Mouse (Mus musculus) stomach, embryonic 15.5 days (tissue): ENCODE measurements around the gene Atl2. TPM values are rescaled to one million over a fixed set of nuclear protein-coding genes. Genes with fewer than 3 reads are reported as not detected.
A peak's percentile ranks its signal among the peaks of the same experiment; 100 is the strongest.

Source experiments
- ATAC-seq: fragments of 200-750 bp; cut with Nextera tagmentation; 2 replicates; pipeline ENCODE4 v1.8.0; 2017; ENCODE audit warnings: low read depth, moderate number of reproducible peaks, moderate TSS enrichment; ENCODE audit not compliant: insufficient read depth, low FRiP score
- H3K27ac ChIP-seq: fragments of 300-500 bp; sonication (generic); 2 replicates; pipeline ENCODE4 v1.5.1; 2015; ENCODE audit warnings: mild to moderate bottlenecking, inconsistent platforms
- H3K27me3 ChIP-seq: fragments of 300-500 bp; sonication (generic); replicated peaks from 2 replicates; pipeline ENCODE4 v1.6.1; 2015; ENCODE audit warnings: inconsistent platforms
- H3K36me3 ChIP-seq: fragments of 300-500 bp; sonication (generic); 2 replicates; pipeline ENCODE4 v1.6.1; 2015; ENCODE audit warnings: inconsistent platforms
- H3K4me1 ChIP-seq: fragments of 300-500 bp; sonication (generic); 2 replicates; pipeline ENCODE4 v1.6.1; 2015; ENCODE audit warnings: inconsistent platforms
- H3K4me2 ChIP-seq: fragments of 300-500 bp; sonication (generic); 2 replicates; pipeline ENCODE4 v1.6.1; 2015; ENCODE audit warnings: mild to moderate bottlenecking, inconsistent platforms
- H3K4me3 ChIP-seq: fragments of 300-500 bp; sonication (generic); replicated peaks from 2 replicates; pipeline ENCODE4 v1.5.1; 2015; ENCODE audit warnings: inconsistent platforms
- H3K9ac ChIP-seq: fragments of 300-500 bp; sonication (generic); 2 replicates; pipeline ENCODE4 v1.6.1; 2015; ENCODE audit warnings: inconsistent platforms
- H3K9me3 ChIP-seq: fragments of 300-500 bp; sonication (generic); 2 replicates; pipeline ENCODE4 v1.6.1; 2016; ENCODE audit warnings: inconsistent platforms
- WGBS: fragments of 180-500 bp; shearing (Covaris S2); methylation state at CpG from one replicate; pipeline ENCODE4 v1.1.7; 2015; 5-methylcytosine and 5-hydroxymethylcytosine counted together
- polyA plus RNA-seq: library from polyadenylated mRNA; unstranded; fragments of >200 nt; fragmentation: Nextera tagmentation; extraction: Ambion mirVana; gene quantifications from 2 replicates; pipeline ENCODE4 v1.2.1, GENCODE M21; 2015

Gene Atl2
- polyA plus RNA-seq, 1 experiment from 2014 or later = 41.1 TPM

DNA sequence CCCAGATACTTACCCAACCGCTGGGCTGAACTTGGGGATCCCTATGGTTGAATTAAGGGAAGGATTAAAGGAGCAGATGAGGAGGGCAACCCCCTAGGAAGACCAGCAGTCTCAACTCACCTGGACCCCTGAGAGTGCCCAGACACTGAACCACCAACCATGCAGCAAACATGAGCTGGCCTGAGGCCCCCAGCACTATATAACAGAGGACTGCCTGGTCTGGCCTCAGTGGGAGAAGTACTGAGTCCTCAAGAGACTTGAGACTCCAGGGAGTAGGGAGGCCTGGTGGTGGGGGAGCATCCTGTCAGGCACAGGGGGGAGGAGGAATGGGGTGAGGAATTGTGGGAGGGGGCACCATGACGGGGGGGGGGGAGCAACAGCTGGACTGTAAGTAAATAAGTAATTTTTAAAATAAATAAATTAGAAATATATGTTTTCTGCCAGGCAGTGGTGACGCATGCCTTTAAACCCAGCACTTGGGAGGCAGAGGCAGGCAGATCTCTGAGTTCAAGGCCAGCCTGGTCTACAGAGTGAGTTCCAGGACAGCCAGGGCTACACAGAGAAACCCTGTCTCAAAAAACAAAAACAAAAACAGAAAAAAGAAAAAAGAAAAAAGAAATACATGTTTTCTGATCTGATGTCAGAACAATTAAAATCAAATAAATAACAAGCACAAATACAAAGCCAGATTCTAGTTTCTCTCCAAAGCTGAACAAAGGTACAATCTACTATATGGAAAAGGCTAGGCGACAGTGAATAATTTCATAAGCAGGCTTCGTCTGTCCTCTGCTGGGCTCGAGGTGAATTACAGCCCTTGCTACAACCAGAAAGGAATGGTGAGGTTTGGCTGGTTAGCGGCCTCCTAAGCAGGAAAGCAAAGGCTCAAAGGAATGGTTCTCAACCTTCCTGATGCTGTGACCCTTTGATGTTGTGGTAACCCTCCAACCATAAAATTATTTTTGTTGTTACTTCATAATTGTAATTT lies 55.4 kb downstream of the Atl2 start:
- 0 out of 2 replicates have a peak, but pooled peaks have one; percentile 59 for ATAC-seq
- no peak overlapping the region for H3K4me3 ChIP-seq
- 44% methylated on average over 7 of the region's 7 CpGs for WGBS
- H3K9ac ChIP-seq = no peak overlapping the region
- H3K9me3 ChIP-seq = no peaks in the 10 kb centered on the region
- no peaks in the 10 kb centered on the region for H3K36me3 ChIP-seq
- H3K4me1 ChIP-seq = no peaks in the 10 kb centered on the region
- no peak overlapping the region for H3K4me2 ChIP-seq
- no peak overlapping the region for H3K27ac ChIP-seq
- H3K27me3 ChIP-seq = no peaks in the 10 kb centered on the region

DNA sequence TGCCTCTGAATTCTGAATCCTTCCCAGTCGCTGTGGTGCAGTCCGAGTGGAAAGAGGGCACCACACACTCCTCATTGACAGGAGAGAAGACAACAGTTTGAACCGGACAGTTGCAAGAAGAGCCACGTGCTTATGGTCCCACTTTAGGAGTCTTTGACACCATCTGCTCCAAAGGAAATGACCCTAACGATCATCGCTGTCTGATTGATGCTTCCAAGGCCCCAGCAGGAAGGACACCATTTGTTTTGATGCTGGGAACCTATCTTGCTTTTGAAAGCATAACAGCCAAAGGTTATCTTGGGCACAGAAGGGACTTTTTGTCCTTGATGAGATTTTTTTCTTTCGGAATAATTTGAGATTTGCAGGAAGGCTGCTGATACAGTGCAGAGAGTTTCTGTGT lies 58.9 kb downstream of the Atl2 start:
- ATAC-seq = no peak
- no peak overlapping the region for H3K27ac ChIP-seq
- no peak overlapping the region for H3K9ac ChIP-seq
- no peaks in the 10 kb centered on the region for H3K27me3 ChIP-seq
- no peaks in the 10 kb centered on the region for H3K9me3 ChIP-seq
- 65% methylated on average over 7 of the region's 7 CpGs for WGBS
- H3K36me3 ChIP-seq = no peaks in the 10 kb centered on the region
- no peak overlapping the region for H3K4me3 ChIP-seq
- no peaks in the 10 kb centered on the region for H3K4me1 ChIP-seq
- H3K4me2 ChIP-seq = no peak overlapping the region

DNA sequence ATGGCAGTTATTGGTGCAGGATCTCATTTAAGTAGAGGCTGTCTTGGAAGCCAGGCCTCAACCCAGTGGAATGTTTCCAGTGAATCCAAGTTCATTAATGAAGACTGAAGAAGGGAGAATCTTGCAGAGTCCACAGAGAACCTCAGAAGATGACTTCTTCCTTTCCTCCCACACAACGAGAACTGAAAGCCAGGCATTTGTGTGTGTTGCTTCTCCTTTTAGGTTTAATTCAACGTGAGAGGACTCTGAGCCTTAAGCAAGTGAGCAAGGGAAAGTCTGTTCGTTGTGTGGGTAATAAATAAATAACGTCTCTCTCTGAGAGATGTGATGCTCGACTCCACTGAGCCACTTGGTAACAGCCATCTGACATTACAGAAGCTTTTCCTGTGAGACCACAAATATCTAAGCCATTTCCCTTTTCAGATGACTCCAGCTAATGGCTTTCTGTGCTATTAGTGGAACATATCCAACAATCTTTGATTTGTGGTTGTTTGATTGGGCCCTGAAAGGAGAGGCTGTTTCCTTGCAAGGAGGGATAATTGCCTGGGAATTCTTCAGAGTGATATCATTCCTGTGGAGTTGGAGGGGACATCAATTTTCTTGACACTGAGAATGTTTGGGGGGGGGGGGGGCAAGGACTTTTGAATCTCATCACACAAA lies 60.1 kb downstream of the Atl2 start:
- ATAC-seq = no peak
- WGBS = 20% methylated on average over 5 of the region's 5 CpGs

DNA sequence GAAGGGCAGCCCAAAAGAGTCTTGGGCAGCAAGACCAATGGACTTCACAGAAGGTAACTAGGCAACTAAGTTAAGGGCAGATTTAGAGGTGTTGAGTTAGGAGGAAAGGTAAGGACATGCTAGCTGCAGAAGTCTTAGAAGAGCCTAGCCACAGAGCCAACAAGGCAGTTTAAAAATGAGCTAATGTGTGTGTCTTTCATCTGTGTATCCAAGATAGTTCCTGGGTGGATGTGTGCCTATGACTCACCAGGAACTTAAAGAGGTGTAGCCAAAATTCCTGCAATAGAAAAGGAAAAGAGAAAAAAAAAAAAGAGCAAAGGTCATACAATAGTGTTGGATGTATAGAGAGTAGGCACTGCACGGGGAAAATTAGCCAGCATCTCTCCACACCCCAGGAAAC lies 63.6 kb downstream of the Atl2 start:
- H3K9ac ChIP-seq = no peak overlapping the region
- H3K9me3 ChIP-seq = no peaks in the 10 kb centered on the region
- H3K27ac ChIP-seq = no peak overlapping the region
- H3K4me2 ChIP-seq = no peak overlapping the region
- H3K4me1 ChIP-seq = no peaks in the 10 kb centered on the region
- H3K27me3 ChIP-seq = no peaks in the 10 kb centered on the region
- H3K36me3 ChIP-seq = no peaks in the 10 kb centered on the region
- no peak overlapping the region for H3K4me3 ChIP-seq
- 48% methylated on average over 1 of the region's 1 CpGs for WGBS
- no peak; the same call in 1 of the 2 replicates for ATAC-seq

More for the DNA sequence above, 60.1 kb downstream of the Atl2 start:
- no peaks in the 10 kb centered on the region for H3K36me3 ChIP-seq
- no peaks in the 10 kb centered on the region for H3K9me3 ChIP-seq
- no peak overlapping the region for H3K4me3 ChIP-seq
- H3K9ac ChIP-seq = no peak overlapping the region
- no peaks in the 10 kb centered on the region for H3K27me3 ChIP-seq
- H3K4me2 ChIP-seq = no peak overlapping the region
- H3K4me1 ChIP-seq = no peaks in the 10 kb centered on the region
- no peak overlapping the region; the same call in 1 of the 2 replicates for H3K27ac ChIP-seq

DNA sequence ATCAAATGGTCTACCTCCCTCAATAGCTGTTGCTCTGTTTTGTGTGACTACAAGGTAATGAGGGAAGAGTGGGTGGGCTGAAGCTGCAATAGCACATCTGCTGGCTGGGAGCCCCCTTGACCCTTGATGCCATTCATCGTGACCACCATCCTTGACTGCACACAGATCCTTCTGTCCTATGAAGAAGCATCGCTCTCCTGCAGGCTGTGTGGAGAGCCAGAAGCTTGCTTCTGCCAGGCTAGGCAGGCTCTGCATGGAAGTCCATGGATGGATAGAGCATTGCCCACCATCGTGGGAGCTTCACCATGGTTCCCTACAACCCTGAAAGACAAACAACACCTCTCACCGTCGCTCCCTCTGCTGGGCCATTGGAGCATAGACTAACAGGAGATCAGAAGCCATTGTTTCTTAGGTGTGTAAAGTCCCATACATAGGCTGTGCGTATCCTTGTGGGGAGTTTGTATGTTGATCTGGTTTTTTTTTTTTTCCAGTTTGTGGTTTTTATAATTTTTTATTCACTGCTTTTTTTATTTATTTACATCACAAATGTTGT lies 69.4 kb downstream of the Atl2 start:
- ATAC-seq = no peak
- 69% methylated on average over 6 of the region's 6 CpGs for WGBS
- no peak overlapping the region for H3K27ac ChIP-seq
- H3K4me1 ChIP-seq = no peaks in the 10 kb centered on the region
- H3K4me3 ChIP-seq = no peak overlapping the region
- no peak overlapping the region for H3K4me2 ChIP-seq
- H3K27me3 ChIP-seq = no peaks in the 10 kb centered on the region
- H3K9ac ChIP-seq = no peak overlapping the region
- no peaks in the 10 kb centered on the region for H3K9me3 ChIP-seq
- no peaks in the 10 kb centered on the region for H3K36me3 ChIP-seq

DNA sequence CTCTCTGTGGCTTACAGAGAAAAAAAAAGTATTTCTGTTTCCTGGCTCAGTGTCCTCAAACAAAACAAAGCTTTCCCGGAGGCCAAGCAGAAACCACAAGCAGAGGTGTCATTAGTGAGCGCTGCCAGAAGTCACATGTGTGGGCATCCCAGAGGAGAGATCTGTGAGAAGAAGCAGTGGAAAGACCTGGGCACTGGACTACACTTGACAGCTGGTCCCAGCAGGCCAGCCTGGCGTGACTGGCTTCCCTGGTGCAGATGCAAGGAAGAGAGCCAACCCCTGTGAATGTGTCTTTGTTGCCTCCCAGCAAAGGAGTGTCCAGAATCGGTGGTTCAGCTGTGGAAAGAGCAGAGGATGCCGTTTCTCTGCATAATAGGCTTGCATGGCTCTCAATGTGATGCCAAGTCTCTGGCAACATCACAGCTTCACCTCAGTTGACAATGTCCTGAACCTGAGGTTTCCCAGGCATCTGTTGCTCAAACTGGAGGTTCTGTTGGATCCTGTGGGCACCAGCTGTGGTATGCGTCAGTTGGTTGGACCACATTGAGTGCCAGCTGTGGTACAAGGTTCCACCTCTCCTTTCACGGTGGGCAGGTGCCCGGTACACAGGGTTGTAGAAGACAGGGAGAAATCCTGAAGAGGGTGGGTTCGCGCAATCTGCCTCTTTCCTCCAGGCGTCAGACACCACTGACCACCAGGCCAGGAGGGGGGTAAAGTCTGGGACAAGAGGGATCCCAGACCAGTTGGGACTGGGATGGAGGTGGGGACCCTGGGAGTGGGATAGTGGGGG lies 70.5 kb downstream of the Atl2 start:
- WGBS = 80% methylated on average over 11 of the region's 11 CpGs
- no peaks in the 10 kb centered on the region for H3K4me1 ChIP-seq
- H3K9ac ChIP-seq = no peak overlapping the region
- no peaks in the 10 kb centered on the region for H3K27me3 ChIP-seq
- no peaks in the 10 kb centered on the region for H3K36me3 ChIP-seq
- no peak overlapping the region for H3K4me3 ChIP-seq
- H3K27ac ChIP-seq = no peak overlapping the region
- H3K9me3 ChIP-seq = no peaks in the 10 kb centered on the region
- ATAC-seq = no peak
- no peak overlapping the region for H3K4me2 ChIP-seq

DNA sequence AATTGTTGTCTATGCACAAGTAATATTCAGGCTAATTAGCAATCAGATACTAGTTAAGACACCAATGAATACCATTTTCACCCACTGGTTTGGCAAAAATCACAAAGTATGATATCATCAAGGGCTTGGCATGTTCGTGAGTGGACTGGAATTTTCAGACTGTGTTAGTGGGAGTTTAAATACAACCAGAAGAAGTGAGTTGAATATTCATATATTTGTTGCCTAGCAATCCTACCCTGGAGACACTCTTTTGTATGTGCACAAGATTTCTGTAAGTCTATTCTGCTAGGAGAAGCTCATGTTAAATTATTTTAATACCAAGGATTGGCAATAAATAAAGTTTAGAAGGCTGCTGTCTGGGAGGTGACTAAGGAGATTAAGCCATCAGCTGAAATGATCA lies 71.5 kb downstream of the Atl2 start:
- no peak overlapping the region for H3K9ac ChIP-seq
- WGBS = 77% methylated on average over 1 of the region's 1 CpGs

DNA sequence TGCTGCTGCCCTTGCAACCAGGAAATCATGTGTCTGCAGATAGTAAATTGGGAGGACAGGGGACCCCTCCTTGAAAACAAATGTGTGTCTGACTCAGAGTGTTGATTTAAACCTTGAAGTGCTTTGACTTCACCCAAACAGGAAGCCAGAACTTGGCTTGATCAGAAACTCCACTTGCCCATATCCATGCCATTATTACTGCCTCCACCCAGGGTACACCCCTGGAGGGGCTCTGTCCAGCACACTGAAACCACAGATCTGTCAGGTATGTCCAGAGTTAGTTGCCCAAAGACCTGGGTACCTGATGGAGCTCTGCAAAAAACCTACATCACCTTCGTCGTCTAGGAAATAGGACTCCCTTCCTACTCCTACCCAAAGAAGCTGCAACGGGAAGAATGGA lies 77.0 kb downstream of the Atl2 start:
- H3K4me2 ChIP-seq = no peak overlapping the region
- no peak overlapping the region for H3K4me3 ChIP-seq
- H3K36me3 ChIP-seq = no peaks in the 10 kb centered on the region
- ATAC-seq = no peak
- no peak overlapping the region for H3K27ac ChIP-seq
- H3K9ac ChIP-seq = no peak overlapping the region
- WGBS = 39% methylated on average over 3 of the region's 3 CpGs
- no peaks in the 10 kb centered on the region for H3K4me1 ChIP-seq
- H3K9me3 ChIP-seq = no peaks in the 10 kb centered on the region
- H3K27me3 ChIP-seq = no peaks in the 10 kb centered on the region

More for the DNA sequence above, 71.5 kb downstream of the Atl2 start:
- Histone ChIP-seq H3K4me2 (no peak overlapping the region), H3K36me3 (no peaks in the 10 kb centered on the region), H3K9me3 (no peaks in the 10 kb centered on the region), H3K27ac (no peak overlapping the region), H3K4me1 (no peaks in the 10 kb centered on the region), H3K4me3 (no peak overlapping the region), H3K27me3 (no peaks in the 10 kb centered on the region)
- ATAC-seq = no peak

DNA sequence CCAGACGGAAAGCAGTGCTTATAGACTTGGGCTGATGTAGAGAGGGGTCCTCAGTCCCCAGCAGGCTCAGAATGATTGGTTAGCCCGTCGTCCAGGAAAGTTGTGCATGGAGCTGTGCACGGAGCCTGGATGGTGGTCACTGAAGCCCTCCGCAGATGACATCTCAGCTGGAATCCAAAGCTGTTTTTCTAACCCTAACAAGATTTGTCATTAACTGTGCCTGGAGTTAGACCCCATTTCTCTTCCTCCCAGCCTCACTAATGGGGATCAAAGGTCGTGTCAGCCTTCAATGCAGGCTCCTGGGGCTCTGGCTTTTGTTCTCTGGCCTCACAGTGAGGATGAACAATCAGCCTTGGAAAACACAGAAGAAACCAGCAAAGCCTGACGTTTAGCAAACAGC lies 77.9 kb downstream of the Atl2 start:
- no peak overlapping the region for H3K27ac ChIP-seq
- ATAC-seq = no peak
- H3K4me3 ChIP-seq = no peak overlapping the region
- no peaks in the 10 kb centered on the region for H3K4me1 ChIP-seq
- H3K9ac ChIP-seq = no peak overlapping the region
- H3K36me3 ChIP-seq = no peaks in the 10 kb centered on the region
- no peak overlapping the region for H3K4me2 ChIP-seq
- H3K27me3 ChIP-seq = no peaks in the 10 kb centered on the region
- 21% methylated on average over 7 of the region's 7 CpGs for WGBS
- H3K9me3 ChIP-seq = no peaks in the 10 kb centered on the region

DNA sequence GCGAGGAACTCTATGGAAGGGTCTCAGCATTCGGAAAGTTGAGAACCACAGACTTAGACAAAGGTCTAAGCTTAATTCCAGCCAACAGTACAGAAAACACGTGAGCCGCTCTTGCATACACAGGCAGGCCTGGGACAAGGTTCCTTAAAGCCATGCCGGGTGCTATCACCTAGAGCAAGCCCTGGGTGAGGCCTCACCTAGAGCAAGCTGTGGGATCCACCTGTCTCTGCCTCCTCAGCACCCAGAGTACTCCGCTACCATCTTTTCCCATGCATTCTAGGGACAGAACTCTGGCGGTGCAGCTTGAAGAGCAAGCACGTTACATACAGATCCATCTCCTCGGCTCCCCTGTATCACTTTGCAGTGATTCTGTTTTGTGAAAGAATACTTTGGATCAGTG lies 78.4 kb downstream of the Atl2 start:
- WGBS = 75% methylated on average over 9 of the region's 9 CpGs
- Histone ChIP-seq H3K9ac (no peak overlapping the region), H3K9me3 (no peaks in the 10 kb centered on the region), H3K36me3 (no peaks in the 10 kb centered on the region), H3K27ac (no peak overlapping the region), H3K27me3 (no peaks in the 10 kb centered on the region), H3K4me3 (no peak overlapping the region), H3K4me2 (no peak overlapping the region), H3K4me1 (no peaks in the 10 kb centered on the region)
- ATAC-seq = no peak

DNA sequence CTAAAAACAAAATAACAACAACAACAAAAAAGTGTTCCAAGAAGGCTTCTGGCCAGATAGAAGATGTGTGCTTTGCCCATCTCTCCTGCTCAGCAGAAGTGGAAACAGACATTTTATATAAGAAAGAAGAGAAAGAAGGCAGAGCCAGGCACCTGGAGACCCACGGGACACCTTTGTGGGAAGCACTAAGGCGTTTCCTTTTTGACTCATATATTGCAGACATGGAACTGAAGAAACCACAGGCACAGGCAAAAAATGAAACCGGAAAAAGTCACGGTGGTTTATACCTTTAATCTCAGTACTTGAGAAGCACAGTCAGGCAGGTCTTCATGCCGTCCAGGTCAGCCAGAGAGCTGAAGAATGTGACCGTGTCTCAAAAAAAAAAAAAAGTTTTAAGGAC lies 79.0 kb downstream of the Atl2 start:
- Histone ChIP-seq H3K9me3 (no peaks in the 10 kb centered on the region), H3K27me3 (no peaks in the 10 kb centered on the region), H3K36me3 (no peaks in the 10 kb centered on the region), H3K4me2 (no peak overlapping the region), H3K4me3 (no peak overlapping the region), H3K9ac (no peak overlapping the region), H3K27ac (no peak overlapping the region), H3K4me1 (no peaks in the 10 kb centered on the region)
- 70% methylated on average over 6 of the region's 6 CpGs for WGBS
- no peak for ATAC-seq
